Mouse (Mus musculus) lung, postnatal 0 days (tissue): Measurements from ENCODE around the gene Agbl1.

Experiments used
- CTCF ChIP-seq: IDR thresholded peaks from 2 replicates; pipeline ENCODE4 v1.5.1; 2016; ENCODE audit warnings: antibody characterized with exemption, mild to moderate bottlenecking
- EP300 ChIP-seq: IDR thresholded peaks from 2 replicates; pipeline ENCODE4 v1.6.1; 2016; ENCODE audit warnings: antibody characterized with exemption, mild to moderate bottlenecking, control low read depth

DNA sequence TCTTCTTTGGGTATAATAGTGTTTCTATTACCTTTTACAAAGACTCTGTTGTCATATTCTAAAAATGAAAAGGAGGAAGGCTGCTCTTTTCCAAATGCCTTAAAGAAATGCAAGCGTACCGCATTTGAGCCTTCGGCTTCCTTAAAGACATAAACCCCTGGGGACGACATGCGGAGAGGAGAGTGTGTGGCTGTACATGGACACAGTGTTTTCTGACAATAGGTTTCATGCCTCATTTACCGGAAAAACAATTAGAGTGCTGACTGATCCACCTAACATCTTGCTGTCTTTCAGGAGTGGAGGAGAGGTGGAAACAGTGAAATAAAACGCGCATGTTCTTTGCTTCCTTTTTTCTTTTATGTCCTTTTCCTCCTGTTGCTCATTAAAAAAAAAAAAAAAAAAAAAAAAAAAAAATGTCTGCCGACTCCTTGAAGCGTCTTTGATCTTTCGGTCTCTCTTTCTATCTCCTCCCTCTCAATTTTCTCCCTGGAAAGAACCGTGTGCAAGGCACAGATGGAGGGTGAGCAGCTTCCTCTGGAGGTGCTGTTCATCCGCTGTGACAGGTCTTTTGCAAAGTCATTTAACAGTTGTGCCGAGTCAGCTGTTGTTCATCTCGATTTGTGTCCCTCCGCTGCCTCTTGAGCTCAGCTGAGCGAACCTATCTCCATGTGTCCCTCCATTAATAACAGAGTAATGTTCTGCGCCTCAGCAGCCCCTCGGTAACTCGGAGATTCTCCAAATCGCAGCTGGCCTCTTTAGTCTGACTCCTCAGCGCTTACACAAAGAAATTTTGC, 659.9 kb downstream of the Agbl1 start:
- TF ChIP-seq CTCF (no peak), EP300 (no peak)
